Mouse (Mus musculus) bone marrow, adult 2 months (tissue): ENCODE data around the gene Syt14.

Experiments
- CTCF ChIP-seq: fragments of 200-500 bp; IDR thresholded peaks from 2 replicates; pipeline ENCODE4 v1.5.1; 2011; ENCODE audit warnings: low read length, control low read depth; ENCODE audit not compliant: control insufficient read depth, insufficient read depth
- POLR2A ChIP-seq: fragments of 200-500 bp; IDR thresholded peaks from 2 replicates; pipeline ENCODE4 v1.6.1; 2011; ENCODE audit warnings: low read depth, mild to moderate bottlenecking, control low read depth, low read length, borderline replicate concordance; ENCODE audit not compliant: control insufficient read depth

GRCm38 (mm10) chr1:192855474-192856230 is 179.9 kb downstream of the Syt14 start, which contains the start of gene Sertad4:
- TF ChIP-seq POLR2A = no peak
- TF ChIP-seq CTCF = no peak
